Mouse (Mus musculus): ENCODE measurements around the gene Esr1. TPM values are rescaled to one million over a fixed set of nuclear protein-coding genes. Genes with fewer than 3 reads are reported as not detected.
"Not testable (repeated sequence)": the region's sequence is repeated elsewhere in the genome, so short reads cannot be mapped to it uniquely, and the experiment has no call there.

Esr1 gene
- polyA plus RNA-seq, 1 experiment = 0.54 TPM

- 1% methylated on average over 68 of the region's 68 CpGs for WGBS
- peaks cover 5% of the 10 kb centered on the region; the same call in 1 of the 2 replicates for H3K27me3 ChIP-seq (ENCODE audit: control insufficient read depth, insufficient read depth, low read length)
- no peak overlapping the region for H3K27ac ChIP-seq (ENCODE audit: insufficient read depth, low read length)
- peak; percentile 23 to 36 for DNase-seq
- H3K4me3 ChIP-seq (replicated peaks; ENCODE audit: insufficient read depth, low read depth, low read length) = peak overlapping the region; percentile 56
- TF ChIP-seq CTCF (IDR thresholded peaks at IDR 0.05; ENCODE audit: borderline replicate concordance, insufficient read depth, low read depth, low read length) = no peak
- TF ChIP-seq POLR2A (IDR thresholded peaks at IDR 0.05; ENCODE audit: borderline replicate concordance, insufficient read depth, low read length) = no peak
- no peaks in the 10 kb centered on the region for H3K4me1 ChIP-seq (ENCODE audit: control insufficient read depth, insufficient read depth, low read length)
These were observed 100.9 kb downstream of the Esr1 start for GRCm38 (mm10) chr10:4712061-4712908.

GRCm38 (mm10) chr10:4713398-4713797 is 102.0 kb downstream of the Esr1 start:
- TF ChIP-seq POLR2A (IDR thresholded peaks at IDR 0.05; ENCODE audit: borderline replicate concordance, insufficient read depth, low read length) (no peak), CTCF (IDR thresholded peaks at IDR 0.05; ENCODE audit: borderline replicate concordance, insufficient read depth, low read depth, low read length) (no peak)
- Histone ChIP-seq H3K4me1 (ENCODE audit: control insufficient read depth, insufficient read depth, low read length) (no peaks in the 10 kb centered on the region), H3K27ac (ENCODE audit: insufficient read depth, low read length) (no peak overlapping the region), H3K4me3 (replicated peaks; ENCODE audit: insufficient read depth, low read depth, low read length) (no peak overlapping the region), H3K27me3 (ENCODE audit: control insufficient read depth, insufficient read depth, low read length) (peaks cover 5% of the 10 kb centered on the region; the same call in 1 of the 2 replicates)
- 85% methylated on average over 10 of the region's 10 CpGs for WGBS
- no peak for DNase-seq

DNA sequence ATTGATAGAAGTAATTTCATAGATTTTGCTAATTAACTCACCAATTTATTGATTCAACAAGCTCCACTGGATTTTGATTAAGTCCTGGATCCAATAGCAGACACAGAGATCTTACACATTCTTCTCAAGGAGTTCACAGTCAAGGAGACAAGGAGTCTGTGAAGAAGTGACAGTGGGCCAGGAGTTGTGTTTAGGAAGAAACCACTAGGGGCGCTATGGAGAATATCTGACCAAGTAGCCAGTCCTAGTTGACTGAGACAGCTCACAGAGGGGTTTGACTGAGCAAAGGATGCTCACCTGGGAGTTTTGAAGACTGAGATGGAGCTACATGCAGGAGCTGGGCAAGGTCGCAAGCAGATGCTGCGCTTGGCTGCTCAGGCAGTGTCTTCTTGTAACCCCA is 113.5 kb downstream of the Esr1 start:
- no peak overlapping the region for H3K4me3 ChIP-seq (replicated peaks; ENCODE audit: insufficient read depth, low read depth, low read length)
- H3K27ac ChIP-seq (ENCODE audit: insufficient read depth, low read length) = no peak overlapping the region
- TF ChIP-seq POLR2A (IDR thresholded peaks at IDR 0.05; ENCODE audit: borderline replicate concordance, insufficient read depth, low read length) (no peak), CTCF (IDR thresholded peaks at IDR 0.05; ENCODE audit: borderline replicate concordance, insufficient read depth, low read depth, low read length) (0 out of 2 replicates have a peak, but pooled peaks have one; percentile 22)
- WGBS = 55% methylated on average over 3 of the region's 3 CpGs
- H3K4me1 ChIP-seq (ENCODE audit: control insufficient read depth, insufficient read depth, low read length) = no peaks in the 10 kb centered on the region
- no peaks in the 10 kb centered on the region for H3K27me3 ChIP-seq (ENCODE audit: control insufficient read depth, insufficient read depth, low read length)
- no peak for DNase-seq

DNA sequence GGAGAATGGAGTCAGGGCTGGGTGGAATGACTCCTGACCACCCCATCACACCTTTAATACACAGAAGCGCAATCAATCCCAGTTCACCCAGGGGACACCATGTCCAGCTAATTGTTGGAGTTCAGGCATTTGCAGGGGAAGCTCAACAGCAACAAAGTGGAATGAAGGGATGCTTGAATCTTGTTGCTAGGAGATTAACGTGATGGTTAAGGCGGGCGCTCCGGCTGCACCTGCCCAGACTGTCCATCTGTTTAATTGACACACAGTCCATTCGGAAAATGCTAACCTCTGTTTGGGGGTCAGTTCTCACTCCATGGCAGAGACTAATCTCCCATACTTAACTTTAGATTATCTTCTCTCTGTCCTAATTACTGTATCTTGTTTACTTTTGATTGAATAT is 114.7 kb downstream of the Esr1 start:
- no peak overlapping the region for H3K4me3 ChIP-seq (replicated peaks; ENCODE audit: insufficient read depth, low read depth, low read length)
- no peaks in the 10 kb centered on the region for H3K4me1 ChIP-seq (ENCODE audit: control insufficient read depth, insufficient read depth, low read length)
- WGBS = 35% methylated on average over 6 of the region's 6 CpGs
- TF ChIP-seq POLR2A (IDR thresholded peaks at IDR 0.05; ENCODE audit: borderline replicate concordance, insufficient read depth, low read length) (no peak), CTCF (IDR thresholded peaks at IDR 0.05; ENCODE audit: borderline replicate concordance, insufficient read depth, low read depth, low read length) (no peak)
- H3K27ac ChIP-seq (ENCODE audit: insufficient read depth, low read length) = no peak overlapping the region
- H3K27me3 ChIP-seq (ENCODE audit: control insufficient read depth, insufficient read depth, low read length) = no peaks in the 10 kb centered on the region
- no peak for DNase-seq

- H3K4me3 ChIP-seq (replicated peaks; ENCODE audit: insufficient read depth, low read depth, low read length) = no peak overlapping the region
- H3K4me1 ChIP-seq (ENCODE audit: control insufficient read depth, insufficient read depth, low read length) = no peaks in the 10 kb centered on the region
- 39% methylated on average over 2 of the region's 2 CpGs for WGBS
- H3K27me3 ChIP-seq (ENCODE audit: control insufficient read depth, insufficient read depth, low read length) = no peaks in the 10 kb centered on the region
- TF ChIP-seq CTCF (IDR thresholded peaks at IDR 0.05; ENCODE audit: borderline replicate concordance, insufficient read depth, low read depth, low read length) (no peak), POLR2A (IDR thresholded peaks at IDR 0.05; ENCODE audit: borderline replicate concordance, insufficient read depth, low read length) (no peak)
- H3K27ac ChIP-seq (ENCODE audit: insufficient read depth, low read length) = no peak overlapping the region
- DNase-seq = no peak
These were observed 120.9 kb downstream of the Esr1 start for GRCm38 (mm10) chr10:4732328-4732727.

DNA sequence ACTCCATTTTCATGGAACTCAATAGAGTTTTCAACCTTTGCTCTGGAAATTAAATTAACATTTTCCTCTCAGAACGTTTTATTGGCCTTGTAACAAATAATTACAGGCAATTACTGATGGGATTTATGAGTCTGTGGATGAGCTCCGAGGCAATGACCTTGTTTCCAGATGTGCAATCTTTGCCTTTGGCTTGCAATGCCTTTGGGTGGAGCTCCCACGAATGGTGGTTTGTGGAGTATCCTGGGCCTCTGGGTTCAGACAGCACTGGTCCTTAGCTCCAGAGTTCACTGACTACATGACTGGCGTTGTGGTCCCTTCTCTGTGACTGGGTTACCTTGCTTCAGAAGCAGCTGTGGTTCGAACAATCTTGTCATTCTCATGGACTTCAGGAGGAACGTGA is 122.6 kb downstream of the Esr1 start:
- no peak overlapping the region for H3K4me3 ChIP-seq (replicated peaks; ENCODE audit: insufficient read depth, low read depth, low read length)
- no peaks in the 10 kb centered on the region for H3K27me3 ChIP-seq (ENCODE audit: control insufficient read depth, insufficient read depth, low read length)
- no peaks in the 10 kb centered on the region for H3K4me1 ChIP-seq (ENCODE audit: control insufficient read depth, insufficient read depth, low read length)
- 74% methylated on average over 6 of the region's 6 CpGs for WGBS
- no peak for DNase-seq
- H3K27ac ChIP-seq (ENCODE audit: insufficient read depth, low read length) = no peak overlapping the region
- TF ChIP-seq CTCF (IDR thresholded peaks at IDR 0.05; ENCODE audit: borderline replicate concordance, insufficient read depth, low read depth, low read length) (no peak), POLR2A (IDR thresholded peaks at IDR 0.05; ENCODE audit: borderline replicate concordance, insufficient read depth, low read length) (no peak)

DNA sequence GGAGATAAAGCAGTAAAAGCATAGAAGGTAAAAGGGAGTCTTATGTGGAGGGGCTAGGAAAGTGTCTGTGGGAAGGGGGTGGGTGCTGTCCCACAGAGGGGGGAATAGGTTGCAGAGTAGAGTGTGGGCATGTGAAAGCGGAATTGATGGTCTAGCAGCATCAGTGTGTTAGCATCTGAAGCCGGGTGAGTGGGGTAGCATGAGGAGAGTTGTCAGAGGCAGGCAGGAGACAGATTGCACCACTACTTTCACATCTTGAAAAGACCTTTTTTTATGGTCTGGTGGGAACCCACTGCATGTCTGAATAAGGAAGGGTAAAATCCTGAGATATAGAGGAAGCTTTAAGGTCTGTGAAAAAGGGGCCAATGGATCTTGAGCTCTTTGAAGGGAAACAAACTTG is 123.5 kb downstream of the Esr1 start:
- H3K4me3 ChIP-seq (replicated peaks; ENCODE audit: insufficient read depth, low read depth, low read length) = no peak overlapping the region
- no peaks in the 10 kb centered on the region for H3K27me3 ChIP-seq (ENCODE audit: control insufficient read depth, insufficient read depth, low read length)
- no peak for TF ChIP-seq CTCF (IDR thresholded peaks at IDR 0.05; ENCODE audit: borderline replicate concordance, insufficient read depth, low read depth, low read length)
- DNase-seq = no peak
- 95% methylated on average over 2 of the region's 2 CpGs for WGBS
- H3K27ac ChIP-seq (ENCODE audit: insufficient read depth, low read length) = no peak overlapping the region
- H3K4me1 ChIP-seq (ENCODE audit: control insufficient read depth, insufficient read depth, low read length) = no peaks in the 10 kb centered on the region

GRCm38 (mm10) chr10:4738311-4738710 is 126.9 kb downstream of the Esr1 start:
- Histone ChIP-seq H3K27me3 (ENCODE audit: control insufficient read depth, insufficient read depth, low read length) (no peaks in the 10 kb centered on the region), H3K27ac (ENCODE audit: insufficient read depth, low read length) (no peak overlapping the region), H3K4me3 (replicated peaks; ENCODE audit: insufficient read depth, low read depth, low read length) (no peak overlapping the region), H3K4me1 (ENCODE audit: control insufficient read depth, insufficient read depth, low read length) (no peaks in the 10 kb centered on the region)
- 88% methylated on average over 2 of the region's 2 CpGs for WGBS
- DNase-seq = no peak
- no peak for TF ChIP-seq CTCF (IDR thresholded peaks at IDR 0.05; ENCODE audit: borderline replicate concordance, insufficient read depth, low read depth, low read length)
- no peak for TF ChIP-seq POLR2A (IDR thresholded peaks at IDR 0.05; ENCODE audit: borderline replicate concordance, insufficient read depth, low read length)

DNA sequence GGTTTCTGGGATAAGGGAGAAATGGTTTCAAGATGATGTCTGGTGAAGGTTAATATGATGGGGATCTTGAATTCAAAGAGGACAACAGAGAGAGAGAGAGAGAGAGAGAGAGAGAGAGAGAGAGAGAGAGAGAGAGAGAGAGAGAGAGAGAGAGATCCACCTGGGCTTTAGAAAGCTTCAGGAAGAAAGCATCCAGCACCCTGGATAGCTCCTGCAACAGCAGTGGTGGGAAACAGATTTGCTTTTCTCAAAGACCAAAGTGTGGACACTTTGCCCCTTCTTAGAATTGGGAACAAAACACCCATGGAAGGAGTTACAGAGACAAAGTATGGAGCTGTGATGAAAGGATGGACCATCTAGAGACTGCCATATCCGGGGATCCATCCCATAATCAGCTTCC is 139.7 kb downstream of the Esr1 start:
- not testable (repeated sequence) for H3K4me3 ChIP-seq (replicated peaks; ENCODE audit: insufficient read depth, low read depth, low read length); H3K4me1 ChIP-seq (ENCODE audit: control insufficient read depth, insufficient read depth, low read length)
- 58% methylated on average over 1 of the region's 1 CpGs for WGBS

More for the DNA sequence above, 139.7 kb downstream of the Esr1 start:
- H3K27me3 ChIP-seq (ENCODE audit: control insufficient read depth, insufficient read depth, low read length); H3K27ac ChIP-seq (ENCODE audit: insufficient read depth, low read length); DNase-seq: not testable (repeated sequence)
